Mouse (Mus musculus) small intestine, adult 2 months (tissue): ENCODE data around the gene Iscu.

Experiments
- CTCF ChIP-seq: fragments of 200-500 bp; IDR thresholded peaks from 2 replicates; pipeline ENCODE4 v1.5.1; 2012; ENCODE audit warnings: low read depth, mild to moderate bottlenecking, control low read depth, inconsistent platforms, low read length, moderate library complexity, mixed read lengths; ENCODE audit not compliant: insufficient replicate concordance, insufficient read length; ENCODE audit errors: extremely low read depth
- POLR2A ChIP-seq: fragments of 200-500 bp; IDR thresholded peaks from 2 replicates; pipeline ENCODE4 v1.6.1; 2012; ENCODE audit warnings: low read depth, mild to moderate bottlenecking, control low read depth, inconsistent platforms, low read length, moderate library complexity

GRCm38 (mm10) chr5:113818572-113818971, 46.0 kb downstream of the Iscu start:
- no peak for TF ChIP-seq CTCF
- no peak for TF ChIP-seq POLR2A
